Comparison of ENCODE assay signal across 24 mouse cellular contexts in the genomic region with DNA sequence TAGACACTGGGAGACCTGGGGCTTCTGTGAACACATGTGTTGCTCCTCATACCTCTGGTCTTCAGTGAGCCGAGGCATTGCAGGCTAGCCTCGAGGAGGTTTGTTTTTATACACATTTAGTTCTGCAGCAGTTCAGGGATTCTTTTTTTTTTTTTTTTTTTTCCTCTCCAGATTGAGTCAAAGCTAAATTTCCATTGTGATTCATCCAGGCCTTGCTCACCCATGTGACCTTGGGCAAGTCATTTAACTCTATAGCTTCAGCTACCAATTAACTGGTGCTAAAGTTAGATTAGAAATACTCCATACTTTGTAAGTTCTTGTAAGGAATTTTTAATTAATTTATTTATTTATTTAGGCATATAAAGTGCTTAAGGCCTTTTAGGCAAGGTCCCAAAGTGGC.
A peak's percentile ranks its signal among the peaks of the same experiment; 100 is the strongest.
DNase-seq lines count a peak whose midpoint lies in the region; TF ChIP-seq lines count a peak whose summit lies in the region.
"Had no signal": no experiment of that assay in that cellular context is flagged by ENCODE, and none has a peak within 500 bp of the region (broad histone marks: within the 10 kb centered on the region; RNA-seq: fewer than 3 reads in every experiment).

No protein-coding gene starts in this region.

- no peak for TF ChIP-seq CTCF in C2C12 (IDR thresholded peaks at IDR 0.05; ENCODE audit: control insufficient read depth, insufficient read depth, insufficient read length)

- no peak overlapping the region for H3K4me3 ChIP-seq in C2C12 (ENCODE audit: insufficient read depth, poor library complexity, severe bottlenecking)
- H3K4me3 ChIP-seq: embryonic facial prominence, embryonic 10.5 days; embryonic facial prominence, embryonic 13.5 days; erythroblast, embryonic 14.5 days; forebrain, embryonic 12.5 days; forebrain, embryonic 15.5 days; heart, adult 2 months; heart, embryonic 10.5 days; heart, embryonic 13.5 days; hindbrain, embryonic 12.5 days; hindbrain, embryonic 15.5 days had no signal

- DNase-seq in adrenal gland, postnatal 36 days = peak; percentile 20 to 27
- no peak for DNase-seq in adrenal gland, adult 8-10 months
- peak; percentile 33 for DNase-seq in brain, adult 2 months (ENCODE audit: low read depth, low spot score)
- no peak for DNase-seq in urinary bladder, postnatal 10 days (ENCODE audit: low spot score)
- no peak for DNase-seq in gastrocnemius, postnatal 4 days (ENCODE audit: low spot score in 2 of 2)
- DNase-seq: adrenal gland, postnatal 10 days; cerebellum, adult 11-12 months; cerebellum, adult 8-10 months; cerebellum, postnatal 10 days; cerebellum, postnatal 36 days; embryo, embryonic 11 days; gastrocnemius, postnatal 25 days; heart, adult 2 months; heart, postnatal 14 days had no signal

- no peaks in the 10 kb centered on the region for H3K36me3 ChIP-seq in C2C12 (ENCODE audit: control insufficient read depth, insufficient read depth)
- H3K36me3 ChIP-seq: embryonic facial prominence, embryonic 10.5 days; embryonic facial prominence, embryonic 13.5 days; forebrain, embryonic 12.5 days; forebrain, embryonic 15.5 days; heart, embryonic 10.5 days; heart, embryonic 13.5 days; hindbrain, embryonic 15.5 days had no signal

- no peaks in the 10 kb centered on the region for H3K79me2 ChIP-seq in C2C12 (ENCODE audit: control insufficient read depth, insufficient read depth)

- H3K79me3 ChIP-seq in C2C12 (ENCODE audit: low read depth) = no peaks in the 10 kb centered on the region

- H3ac ChIP-seq in C2C12 (ENCODE audit: control insufficient read depth, insufficient read length, low read depth) = no peak overlapping the region

- H3K27me3 ChIP-seq in C2C12 (ENCODE audit: control insufficient read depth, insufficient read depth, insufficient read length) = no peaks in the 10 kb centered on the region
- H3K27me3 ChIP-seq: embryonic facial prominence, embryonic 13.5 days; forebrain, embryonic 12.5 days; forebrain, embryonic 15.5 days; heart, embryonic 13.5 days; hindbrain, embryonic 12.5 days; hindbrain, embryonic 15.5 days had no signal

TF ChIP-seq in C2C12, 6 proteins besides CTCF, POLR2A, EP300 and RAD21:
- no peak for TF ChIP-seq MYOG (IDR thresholded peaks at IDR 0.05; ENCODE audit: control insufficient read depth, extremely low read depth, insufficient read length)
- TF ChIP-seq USF1 (IDR thresholded peaks at IDR 0.05; ENCODE audit: low read depth) = peak; percentile 69
- no peak for TF ChIP-seq FOSL1 (IDR thresholded peaks at IDR 0.05; ENCODE audit: insufficient read depth, low read length, poor library complexity, severe bottlenecking)
- no peak for TF ChIP-seq CEBPB (IDR thresholded peaks at IDR 0.05; ENCODE audit: low read depth)
- TF ChIP-seq MAX (IDR thresholded peaks at IDR 0.05) = no peak
- TF ChIP-seq MYOD1 (IDR thresholded peaks at IDR 0.05; ENCODE audit: control insufficient read depth, insufficient read length, low read depth) = no peak

Comparison
In these comparisons a context has a peak if more than half of its experiments do, and no peak if none do; other contexts are left out.
1. DNase-seq: peak in adrenal gland, postnatal 36 days (2 of 2) and brain, adult 2 months (single experiment); none in adrenal gland, adult 8-10 months (single experiment), urinary bladder, postnatal 10 days (single experiment) and gastrocnemius, postnatal 4 days (0 of 2).